Mouse (Mus musculus) liver, embryonic 14 days (tissue): ENCODE data around the gene Ccn6. TPM values are rescaled to one million over a fixed set of nuclear protein-coding genes. Genes with fewer than 3 reads are reported as not detected.

Experiments used
- polyA plus RNA-seq: library from polyadenylated mRNA; depleted of rRNA; stranded (reverse); fragments of >200 nt; gene quantifications from 2 replicates; pipeline ENCODE4 v1.2.3, GENCODE M21; 2012; rRNA removed

The Ccn6 gene
- polyA plus RNA-seq: 0.03 TPM in 1 of 2 replicates, not detected in the other

DNA sequence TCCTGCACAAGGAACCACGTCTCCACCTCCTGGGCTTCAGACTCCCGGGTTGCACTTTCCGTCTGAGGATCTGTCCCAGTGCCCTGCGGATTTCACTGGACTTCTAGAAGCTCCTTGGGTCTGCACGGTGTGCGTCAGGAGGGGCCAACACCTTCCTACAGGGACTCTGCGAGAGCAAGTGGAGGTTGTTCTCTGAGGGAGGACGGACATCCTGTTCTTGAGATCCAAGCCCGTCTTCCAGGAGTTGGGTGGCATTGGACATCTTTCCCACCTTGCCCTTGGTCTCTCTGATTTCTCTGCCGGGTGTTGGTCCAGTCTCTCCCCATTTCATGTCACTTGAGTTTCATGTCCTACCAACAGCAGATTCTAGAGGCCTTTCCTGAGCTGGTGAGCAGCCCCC is at the start of gene Ccn6:
Ccn6 (minus strand) TSS at position 101 of the 400 bp plus-strand sequence.

DNA sequence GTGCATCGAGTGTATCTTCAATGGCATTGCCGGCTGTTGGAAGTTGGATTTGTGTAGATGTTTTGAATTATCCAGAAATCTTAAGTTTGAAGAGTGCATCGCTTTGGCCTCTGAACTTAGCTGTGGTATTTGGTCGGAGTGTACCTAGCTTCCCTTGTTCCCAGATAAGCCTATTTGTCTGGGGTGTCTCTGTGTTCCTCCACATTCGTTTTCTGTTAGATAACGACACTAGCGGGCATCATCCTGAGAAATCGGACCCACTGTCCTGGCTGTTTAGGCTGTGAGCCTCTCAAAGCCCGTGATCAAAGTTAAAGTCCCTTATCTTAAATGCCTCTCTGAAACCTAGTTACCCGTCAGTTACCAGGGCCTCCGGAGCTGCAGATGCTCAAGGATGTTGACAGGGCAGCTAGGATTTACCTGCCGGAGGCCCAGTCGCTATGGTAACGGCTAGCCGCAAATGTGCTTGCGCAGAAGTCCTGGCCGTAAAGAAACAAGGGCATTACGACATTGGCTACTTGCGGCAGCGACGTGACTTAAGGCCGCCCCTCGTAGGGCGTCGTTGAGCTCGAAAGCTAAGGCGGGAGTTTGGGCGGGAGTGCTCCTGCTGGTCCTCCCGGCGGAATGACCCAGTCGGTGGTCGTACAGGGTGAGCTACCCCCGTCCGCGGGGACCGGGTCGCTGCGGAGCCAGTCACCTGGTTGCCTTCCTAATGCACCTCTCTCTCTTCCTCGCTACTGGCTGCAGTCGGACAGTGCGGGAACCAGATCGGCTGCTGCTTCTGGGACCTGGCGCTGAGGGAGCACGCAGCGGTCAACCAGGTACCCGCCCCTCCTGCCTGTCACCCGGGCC is 29.9 kb downstream of the Ccn6 start, which contains the start of the genes Fam229b and Tube1:
Fam229b (minus strand) TSS at position 453 of the 849 bp plus-strand sequence.
Tube1 (plus strand) TSS at position 515 of the 849 bp plus-strand sequence.

Other genes starting within 250 kb of the Ccn6 start
- gene Lama4, start 198.3 kb downstream of the Ccn6 start, polyA plus RNA-seq: 0.52 and 1.4 TPM in 2 replicates
- 0.31 and 0.37 TPM in 2 replicates for gene Fam229b, start 29.9 kb downstream of the Ccn6 start, polyA plus RNA-seq
- 5.2 and 5.7 TPM in 2 replicates for gene Tube1, start 29.8 kb downstream of the Ccn6 start, polyA plus RNA-seq
- gene Fyn, start 205.1 kb upstream of the Ccn6 start, polyA plus RNA-seq: 9.8 and 10.7 TPM in 2 replicates